Mouse (Mus musculus): ENCODE data around the gene Hacd2.

Hacd2 gene

DNA sequence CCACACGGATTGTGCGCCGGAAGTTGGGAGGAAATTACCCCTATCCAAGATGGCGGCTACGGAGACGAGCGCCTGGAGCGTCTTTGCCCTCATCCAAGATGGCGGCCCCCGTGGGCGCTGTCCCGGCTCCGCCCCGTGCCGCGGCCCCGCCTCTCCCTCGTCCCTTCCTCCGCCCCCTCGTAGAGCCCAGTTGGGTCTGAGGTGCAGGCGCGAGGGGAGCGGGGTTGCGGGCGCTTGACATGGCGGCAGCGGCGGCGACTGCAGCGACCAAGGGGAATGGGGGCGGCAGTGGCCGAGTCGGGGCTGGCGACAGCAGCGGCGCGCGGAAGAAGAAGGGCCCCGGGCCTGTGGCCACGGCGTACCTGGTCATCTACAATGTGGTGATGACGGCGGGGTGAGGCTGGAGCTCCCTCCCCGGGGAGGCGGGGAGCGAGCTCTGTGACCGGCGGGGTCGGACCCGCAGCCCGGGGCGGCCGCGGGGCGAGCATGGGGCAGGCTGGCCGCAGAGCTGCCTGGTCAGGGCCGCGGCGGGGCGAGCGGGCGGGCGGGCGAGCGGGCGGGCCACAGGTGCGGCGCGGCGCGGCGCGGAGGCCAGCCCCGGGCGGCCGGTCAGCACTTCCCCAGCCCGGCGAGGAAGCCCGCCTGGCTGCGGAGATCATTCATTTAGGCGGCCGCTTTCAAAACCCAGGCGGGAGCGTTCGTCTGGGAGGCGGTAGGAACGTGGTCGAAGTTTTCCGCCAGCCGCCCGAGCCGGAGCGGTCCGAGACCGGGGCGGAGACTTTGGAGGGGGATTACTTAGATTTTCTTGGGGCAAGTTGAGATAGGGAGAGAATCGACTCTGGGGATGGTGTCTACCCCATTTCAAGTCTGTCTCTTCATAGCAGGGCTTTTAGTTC is at the start of gene Hacd2:
Hacd2 (plus strand) TSS at position 187 of the 896 bp plus-strand sequence.
- peak; percentile 96 for DNase-seq

DNA sequence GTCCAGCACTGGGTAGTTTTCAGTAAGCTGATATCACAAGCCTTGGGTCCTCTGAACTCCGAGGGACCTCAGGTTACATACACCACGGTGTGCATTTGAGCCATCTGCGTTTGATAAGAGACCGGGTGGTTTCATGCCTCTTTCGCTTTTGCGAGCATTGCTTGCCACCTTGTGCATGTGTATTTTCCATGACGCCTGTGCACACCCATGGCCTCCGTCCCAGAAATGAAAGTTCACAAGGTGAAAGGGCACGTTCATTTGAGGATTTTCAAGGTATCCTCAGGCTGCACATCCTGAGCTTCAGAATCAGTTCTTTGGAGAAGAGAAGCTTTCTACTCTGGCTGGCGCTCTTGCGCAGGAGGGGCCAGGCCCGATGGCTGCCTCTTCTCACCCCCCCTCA is 49.8 kb upstream of the Hacd2 start:
- DNase-seq: no peak

DNA sequence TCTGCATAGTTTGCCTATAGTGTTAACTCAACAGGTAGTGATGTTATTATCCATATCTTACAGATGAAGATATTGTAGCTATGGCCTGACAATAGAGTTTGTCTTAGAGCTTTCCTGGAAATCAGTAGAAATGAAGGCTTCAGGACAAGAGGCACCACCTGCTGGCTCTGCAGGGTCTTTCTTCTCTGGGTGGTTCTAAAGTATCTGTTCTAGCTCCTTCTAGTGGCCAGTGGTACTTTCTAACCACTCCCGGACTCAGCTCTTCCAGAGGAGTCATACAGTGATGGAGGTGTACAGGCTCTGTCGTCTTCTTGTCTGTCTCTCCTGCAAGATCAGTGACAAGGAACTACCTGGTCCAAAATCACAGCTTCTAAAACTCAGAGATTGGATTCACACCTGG is 46.7 kb upstream of the Hacd2 start:
- DNase-seq: no peak

DNA sequence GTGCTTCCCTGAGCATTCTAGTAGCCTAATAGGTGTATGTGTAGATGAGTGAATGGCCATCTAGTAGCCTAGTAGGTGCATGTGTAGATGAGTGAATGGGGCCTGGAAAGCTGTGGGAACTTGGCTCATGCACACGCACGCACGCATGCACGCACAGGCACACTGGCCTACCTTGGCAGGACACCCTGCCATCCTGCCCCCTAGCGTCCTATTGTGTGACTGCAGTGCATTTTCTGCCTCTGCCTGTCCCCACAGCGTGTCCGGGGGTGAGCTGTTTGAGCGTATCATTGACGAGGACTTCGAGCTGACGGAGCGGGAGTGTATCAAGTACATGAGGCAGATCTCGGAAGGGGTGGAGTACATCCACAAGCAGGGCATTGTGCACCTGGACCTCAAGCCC is 45.6 kb upstream of the Hacd2 start:
- no peak for DNase-seq

DNA sequence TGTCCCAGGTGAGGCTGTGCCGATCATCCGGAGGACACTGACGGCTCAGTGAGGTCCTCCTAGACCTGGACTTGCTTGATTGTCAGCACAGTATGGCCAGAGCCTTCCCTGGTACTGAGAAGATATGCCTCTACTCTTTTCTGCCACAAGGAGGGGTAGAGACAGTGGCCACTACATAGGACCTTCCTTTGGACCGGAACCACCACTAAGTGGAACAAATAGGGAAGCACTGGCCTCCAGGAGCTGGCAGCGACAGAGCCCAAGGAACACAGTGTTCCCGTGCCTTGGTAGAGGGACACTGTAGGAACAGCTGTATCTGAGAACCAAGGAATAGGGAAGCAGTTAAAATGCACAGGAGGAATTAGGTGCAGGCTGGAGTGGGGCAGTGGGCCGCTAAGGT is 44.2 kb upstream of the Hacd2 start:
- no peak for DNase-seq

DNA sequence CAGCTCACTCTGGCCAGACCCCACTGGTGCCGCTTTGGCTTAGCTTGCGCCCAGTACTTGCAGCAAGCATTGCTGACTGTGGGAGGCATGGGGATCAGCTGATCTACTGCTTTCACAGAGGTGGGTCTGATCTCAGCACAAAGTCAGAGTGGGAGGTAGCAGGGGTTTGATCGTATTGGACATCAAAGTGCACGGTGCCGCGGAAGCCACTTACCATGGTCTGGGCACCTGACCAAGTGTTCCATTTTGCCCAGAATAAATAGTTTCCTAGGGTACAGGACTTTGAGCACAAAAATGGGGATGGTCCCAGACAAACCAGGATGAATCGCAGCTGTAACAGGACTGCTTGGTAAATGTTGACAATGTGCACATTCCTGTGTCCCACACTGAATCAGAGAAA is 41.2 kb upstream of the Hacd2 start:
- DNase-seq: no peak

DNA sequence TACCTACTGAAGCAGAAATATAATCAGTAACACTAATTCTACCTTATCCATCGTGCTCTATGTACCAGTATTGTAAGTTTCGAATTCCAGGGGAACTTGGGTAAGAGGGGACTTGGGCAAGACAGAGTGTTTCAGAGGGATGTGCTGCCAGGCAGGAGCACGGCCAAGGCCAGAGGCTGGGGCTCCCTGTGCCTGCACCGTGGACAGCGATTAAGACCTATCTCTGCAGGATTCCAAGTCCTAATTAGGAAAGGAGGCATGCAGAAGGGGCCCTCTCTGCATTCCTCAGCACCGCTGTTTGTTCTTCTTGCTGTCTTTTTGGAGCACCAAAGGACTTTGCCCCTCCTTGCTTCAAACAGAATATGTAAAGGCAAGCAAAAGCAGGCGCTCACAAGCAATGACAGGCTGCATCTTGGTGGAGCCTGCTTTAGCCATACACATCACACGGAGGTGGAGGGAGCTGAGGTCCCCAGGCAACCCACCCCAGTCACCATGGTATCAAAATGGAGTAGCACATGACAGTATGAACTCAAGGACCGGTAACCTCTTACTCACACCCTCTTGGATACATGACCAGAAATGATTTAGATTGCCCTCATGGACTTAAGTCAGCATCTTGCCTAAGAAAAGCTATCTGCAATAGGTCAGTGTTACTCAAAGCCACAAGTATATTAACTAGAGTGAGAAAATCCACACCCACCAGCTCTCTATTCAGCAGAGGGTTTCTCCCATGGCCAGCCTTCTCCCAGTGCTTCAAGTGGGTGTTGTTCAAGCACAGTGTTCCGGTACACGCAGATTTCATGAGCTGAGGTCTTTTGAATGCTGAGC is 37.8 kb upstream of the Hacd2 start:
- DNase-seq: no peak

DNA sequence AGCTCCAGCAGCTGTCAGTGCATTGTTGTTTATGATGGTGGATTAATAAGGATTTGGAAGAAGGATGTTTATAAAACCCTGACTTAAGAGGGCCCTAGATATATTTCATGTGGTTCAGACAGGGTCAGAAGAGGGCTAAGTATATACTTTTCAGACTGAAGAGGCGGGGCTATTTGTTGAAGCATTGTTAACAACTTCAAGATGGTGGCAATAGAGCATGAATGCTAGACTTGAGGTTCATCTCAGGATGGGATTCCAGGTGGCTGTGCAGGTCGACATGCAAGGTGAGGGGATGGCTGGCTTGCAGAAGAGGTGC is 37.2 kb upstream of the Hacd2 start:
- no peak for DNase-seq

DNA sequence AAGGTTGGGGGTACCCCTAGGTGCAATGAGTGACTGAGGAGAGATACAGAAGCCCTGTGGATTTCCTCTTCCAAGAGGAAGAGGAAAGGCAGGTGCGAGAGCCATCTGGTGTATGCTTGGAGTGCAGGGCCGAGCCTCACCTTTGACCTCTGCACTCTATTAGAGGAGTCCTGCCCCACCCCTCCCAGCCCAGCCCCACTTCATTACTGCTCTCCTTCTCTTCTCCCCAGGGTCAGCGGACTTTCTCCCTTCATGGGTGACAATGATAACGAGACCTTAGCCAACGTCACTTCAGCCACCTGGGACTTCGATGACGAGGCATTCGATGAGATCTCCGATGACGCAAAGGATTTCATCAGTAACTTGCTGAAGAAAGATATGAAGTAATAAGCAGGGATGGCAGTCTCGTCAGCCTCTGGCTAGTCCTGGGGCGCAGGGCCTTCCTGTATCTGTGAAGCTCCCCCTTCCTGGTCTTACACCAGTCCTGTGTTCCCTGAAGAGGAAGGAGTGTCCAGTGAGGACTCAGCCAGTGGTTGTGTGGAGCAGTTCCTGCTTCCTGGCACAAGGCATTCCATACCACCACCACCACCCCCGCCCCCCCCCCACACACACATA is 35.9 kb upstream of the Hacd2 start:
- no peak for DNase-seq

DNA sequence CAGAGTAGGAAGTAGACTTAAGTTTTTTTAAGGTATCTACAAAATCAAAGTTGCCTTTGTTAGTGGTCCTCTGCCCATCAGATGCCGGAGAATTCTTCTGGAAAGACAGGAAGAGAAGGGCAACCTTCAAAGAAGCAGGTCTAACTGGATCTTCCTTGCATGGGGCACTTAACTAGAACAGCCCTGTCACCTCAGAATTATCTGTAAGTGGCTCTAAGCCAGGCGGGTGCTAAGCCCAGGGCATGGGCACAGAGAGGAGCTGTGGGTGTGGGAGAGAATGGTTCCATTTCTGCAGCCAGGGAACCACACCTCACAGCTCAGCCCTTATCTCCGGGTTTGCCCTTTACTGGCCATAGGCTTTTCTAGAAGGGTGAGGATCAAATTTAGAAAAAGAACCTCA is 30.9 kb upstream of the Hacd2 start:
- no peak for DNase-seq

DNA sequence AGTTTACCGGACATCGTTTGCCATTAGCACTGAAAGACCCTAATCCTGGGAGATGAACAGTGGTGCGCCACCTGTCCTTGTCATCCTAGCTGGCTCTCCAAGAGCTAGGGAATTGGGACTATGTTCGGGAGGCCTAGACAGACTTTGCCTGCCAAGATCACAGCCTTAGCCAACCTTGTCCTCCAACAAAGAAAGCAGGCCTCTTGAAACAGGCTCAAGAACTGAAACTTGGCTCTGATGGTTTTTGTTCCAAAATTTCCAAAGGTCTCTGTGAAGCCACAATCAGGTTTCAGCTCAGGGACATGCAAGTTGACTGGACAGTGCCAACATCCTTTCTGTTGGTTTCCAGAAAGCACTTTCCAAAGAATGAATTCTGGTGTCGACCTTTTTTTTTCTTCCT is 29.4 kb upstream of the Hacd2 start:
- no peak for DNase-seq

DNA sequence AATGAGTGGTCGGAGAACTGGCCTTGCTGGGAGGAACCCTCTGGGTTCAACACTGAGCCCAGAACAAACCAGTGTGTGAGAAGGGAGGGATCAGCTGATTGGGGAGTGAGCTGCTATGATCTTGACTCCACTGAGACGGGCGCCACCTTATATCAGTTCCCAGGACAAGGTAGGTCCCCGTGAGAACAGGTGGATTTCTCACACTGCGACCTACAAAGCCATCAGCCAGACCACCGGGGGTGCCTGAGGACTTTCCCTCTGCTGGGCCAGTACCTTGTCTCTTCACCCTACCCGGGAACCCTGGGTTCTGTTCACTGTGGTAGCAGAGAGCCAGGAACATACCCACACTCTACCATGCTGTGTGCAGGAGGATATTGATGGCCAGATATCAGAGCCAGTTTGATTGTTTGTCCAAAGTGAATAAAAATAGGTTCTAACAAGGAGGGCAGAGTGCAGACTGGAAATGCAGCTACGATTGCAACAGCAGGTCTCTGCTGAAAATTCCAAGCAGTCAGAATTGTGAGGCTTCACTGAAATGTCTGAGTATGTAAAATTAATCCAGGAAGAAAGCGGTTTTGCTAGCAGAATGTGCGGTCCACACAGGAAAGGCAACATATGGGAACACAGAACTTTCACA is 28.4 kb upstream of the Hacd2 start:
- DNase-seq: no peak

DNA sequence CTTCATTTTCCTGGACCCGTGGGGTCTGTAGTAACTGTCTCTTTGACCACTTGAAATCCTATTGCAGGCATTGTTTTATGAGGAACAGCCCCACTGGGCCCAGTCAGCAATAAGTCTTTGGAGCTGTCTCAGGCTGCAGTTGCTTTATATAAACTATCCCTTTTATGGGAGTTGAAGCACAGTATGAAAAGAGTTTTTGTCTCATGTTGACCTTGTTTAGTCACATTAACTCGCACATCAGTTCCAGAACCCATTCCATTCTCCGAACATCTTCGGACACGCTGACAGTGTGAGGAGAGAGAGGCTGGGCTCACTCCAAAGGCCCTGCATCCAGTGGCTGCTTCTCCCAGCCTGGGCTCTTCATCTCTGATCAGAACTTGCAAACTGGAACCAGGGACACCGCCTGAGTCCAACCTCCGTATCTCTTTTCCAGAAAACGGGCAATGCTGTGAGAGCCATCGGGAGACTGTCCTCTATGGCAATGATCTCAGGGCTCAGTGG is 27.5 kb upstream of the Hacd2 start:
- no peak for DNase-seq

DNA sequence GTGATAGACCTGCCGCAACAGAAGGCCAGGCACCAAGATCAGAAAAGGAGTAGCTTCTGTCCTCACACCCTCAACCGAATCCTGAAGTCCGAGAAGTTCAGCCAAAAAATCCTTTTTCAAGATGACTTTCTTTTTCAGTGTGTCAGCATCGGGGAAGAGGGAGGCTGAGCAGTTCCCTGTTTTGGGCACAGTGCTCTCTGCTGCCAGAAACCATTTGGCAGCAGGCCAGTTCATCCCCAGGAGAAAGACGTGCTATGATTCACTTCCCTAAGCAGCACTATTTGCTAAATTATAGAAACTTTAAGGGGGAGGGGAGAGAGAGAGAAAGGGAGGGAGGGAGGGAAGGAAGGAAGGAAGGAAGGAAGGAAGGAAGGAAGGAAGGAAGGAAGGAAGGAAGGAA is 26.1 kb upstream of the Hacd2 start:
- DNase-seq: peak; percentile 79

DNA sequence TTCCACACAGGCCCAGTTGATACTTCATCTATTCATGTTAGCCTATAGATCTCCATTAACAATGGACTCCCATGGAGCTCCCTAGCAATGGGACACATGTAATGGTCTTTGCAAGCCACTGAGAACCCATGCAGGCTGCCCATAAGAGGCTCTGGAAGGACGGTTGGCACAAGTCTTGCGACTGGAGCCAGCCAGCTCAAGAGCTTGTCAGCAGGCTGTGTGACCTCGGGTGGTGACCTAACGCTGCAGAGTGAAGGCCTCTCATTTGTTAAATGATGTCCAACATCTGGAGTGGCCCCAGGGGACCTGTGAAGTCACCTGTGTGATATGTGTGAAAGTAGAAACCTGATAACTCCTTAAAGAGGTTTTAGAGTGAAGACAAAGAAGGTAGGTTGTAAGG is 25.2 kb upstream of the Hacd2 start:
- no peak for DNase-seq

DNA sequence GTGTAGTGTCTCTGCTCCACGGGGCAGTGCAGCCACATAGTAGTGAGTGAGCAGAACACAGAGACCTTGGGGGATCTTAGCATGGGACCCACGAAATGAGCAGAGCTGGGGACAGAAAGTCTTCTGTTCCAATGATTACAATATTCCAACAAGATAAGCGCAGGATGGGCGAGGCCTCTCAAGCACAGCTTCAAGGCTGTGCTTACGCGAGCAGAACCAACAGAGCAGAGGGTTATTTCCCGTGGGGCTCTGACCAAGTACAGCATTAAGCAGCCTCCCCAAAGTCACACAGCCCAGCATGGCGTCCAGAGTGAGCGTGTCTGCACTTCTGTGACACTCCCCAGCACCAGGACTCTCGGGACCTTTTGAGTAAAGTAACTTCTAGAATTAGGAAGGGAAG is 24.7 kb upstream of the Hacd2 start:
- no peak for DNase-seq

DNA sequence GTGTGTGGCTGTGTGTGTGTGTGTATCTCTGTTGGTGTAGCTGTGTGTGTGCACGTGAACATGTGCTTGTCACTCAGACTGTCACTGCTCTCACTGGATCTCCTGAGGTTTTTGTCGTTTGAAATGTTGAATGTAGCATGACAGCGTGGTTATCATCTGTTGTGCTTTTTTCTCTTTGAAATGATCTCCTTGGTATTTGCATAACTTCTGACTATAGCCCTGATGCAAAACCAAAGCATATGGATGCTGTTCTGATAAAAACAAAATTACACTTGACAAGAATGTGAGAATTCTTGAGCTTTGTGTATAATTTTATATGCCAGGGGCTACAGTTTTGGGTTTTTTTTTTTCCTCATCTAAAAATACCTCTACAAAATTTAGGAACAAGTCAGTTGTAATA is 23.2 kb upstream of the Hacd2 start:
- no peak for DNase-seq

DNA sequence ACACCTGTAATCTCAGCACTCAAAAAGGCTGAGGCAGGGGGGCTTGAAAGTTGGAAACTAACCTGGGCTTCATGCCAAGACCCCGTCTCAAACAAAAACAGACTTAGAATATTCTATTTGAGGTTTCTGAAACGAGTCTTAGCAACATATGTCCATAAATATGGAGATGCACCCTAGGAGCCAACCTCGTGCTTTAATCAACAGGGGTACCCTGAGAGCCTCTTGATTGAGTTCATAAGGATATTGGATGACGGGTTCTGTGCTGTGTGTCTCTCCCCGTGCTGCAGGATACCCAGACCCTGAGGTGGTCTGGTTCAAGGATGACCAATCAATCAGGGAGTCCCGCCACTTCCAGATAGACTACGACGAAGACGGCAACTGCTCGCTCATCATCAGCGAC is 22.2 kb upstream of the Hacd2 start:
- no peak for DNase-seq

DNA sequence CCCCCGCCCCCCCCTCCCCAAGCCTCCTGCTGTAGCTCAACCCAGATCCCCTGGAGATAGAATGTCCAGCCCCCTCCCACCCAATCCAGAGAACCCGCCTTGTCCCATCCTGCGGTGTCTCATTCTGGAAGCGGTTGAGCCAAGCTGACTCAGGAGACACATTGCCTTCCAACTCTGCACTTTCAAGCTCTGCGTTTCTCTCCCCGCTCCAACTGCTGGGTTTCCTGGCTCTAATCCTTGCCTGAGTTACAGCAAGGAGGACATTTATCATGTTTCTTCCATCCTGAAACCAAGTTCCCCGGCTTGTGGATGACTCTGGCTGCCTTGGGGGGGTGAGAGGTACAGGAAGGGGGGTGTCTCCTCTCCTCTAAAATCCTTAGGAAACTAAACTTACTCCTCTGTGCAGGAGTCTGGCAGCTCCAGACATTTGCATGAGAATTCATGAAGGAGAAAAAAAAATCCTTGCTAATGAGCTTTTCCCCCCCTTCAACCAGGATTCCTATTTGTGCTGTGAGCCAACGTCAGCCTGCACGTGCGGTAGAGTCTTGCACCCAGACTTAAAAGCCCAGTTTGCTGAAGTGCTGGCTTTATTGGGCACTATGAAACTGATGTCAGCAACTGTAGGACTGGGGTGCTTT is 21.2 kb upstream of the Hacd2 start:
- peak; percentile 53 for DNase-seq

DNA sequence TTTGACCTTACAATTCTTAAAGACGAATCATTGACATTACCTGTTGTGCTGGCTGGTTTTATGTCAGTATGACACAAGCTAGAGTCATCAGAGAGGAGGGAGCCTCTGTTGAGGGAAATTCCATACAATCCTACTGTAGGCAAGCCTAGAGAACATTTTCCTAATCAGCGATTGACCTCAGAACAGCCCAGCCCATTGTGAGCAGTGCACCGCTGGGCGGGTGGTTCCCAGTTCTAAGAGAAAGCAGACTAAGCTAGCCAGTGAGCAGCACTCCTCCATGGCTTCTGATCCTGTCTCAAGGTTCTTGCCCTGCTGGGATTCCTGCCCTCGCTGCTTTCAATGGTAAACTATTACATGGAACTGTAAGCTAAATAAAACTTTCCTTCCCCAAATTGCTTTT is 17.9 kb upstream of the Hacd2 start:
- DNase-seq: no peak

DNA sequence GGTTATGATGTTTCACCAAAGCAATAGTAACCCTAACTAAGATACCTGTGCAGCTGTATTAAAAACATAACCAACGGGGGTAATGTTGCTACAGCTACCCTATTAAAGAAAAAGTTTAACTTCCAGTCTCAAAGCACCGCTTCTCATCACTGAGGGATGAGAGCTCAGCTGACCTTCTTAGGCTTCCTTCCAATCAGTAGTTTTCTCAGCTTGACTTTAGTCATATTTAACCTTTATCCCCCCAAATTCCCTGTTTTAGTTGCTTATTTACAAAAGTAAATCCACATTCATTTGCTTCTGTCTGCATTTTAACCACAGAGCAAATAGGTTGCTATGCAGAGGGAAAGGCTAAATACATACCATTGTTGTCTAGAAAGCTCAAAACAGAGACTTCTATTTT is 17.5 kb upstream of the Hacd2 start:
- DNase-seq: no peak

DNA sequence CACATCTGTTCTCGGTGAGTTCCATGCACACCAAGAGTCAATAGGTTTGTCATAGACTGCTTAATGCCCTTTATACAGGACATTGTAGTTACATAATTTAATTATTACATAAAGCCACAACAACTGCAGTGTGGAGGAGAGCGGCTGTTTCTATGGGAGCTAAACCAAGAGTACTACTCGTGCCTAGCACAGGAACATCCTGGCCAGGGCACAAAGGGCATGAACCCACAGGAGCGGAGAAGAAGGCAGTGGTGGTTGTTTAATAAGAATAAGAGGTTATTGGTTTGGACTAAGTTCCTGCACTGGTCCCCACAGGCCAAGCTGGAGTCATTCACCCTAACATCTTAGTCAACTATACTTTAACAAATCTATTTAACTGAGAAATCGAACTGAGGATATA is 16.0 kb upstream of the Hacd2 start:
- no peak for DNase-seq

DNA sequence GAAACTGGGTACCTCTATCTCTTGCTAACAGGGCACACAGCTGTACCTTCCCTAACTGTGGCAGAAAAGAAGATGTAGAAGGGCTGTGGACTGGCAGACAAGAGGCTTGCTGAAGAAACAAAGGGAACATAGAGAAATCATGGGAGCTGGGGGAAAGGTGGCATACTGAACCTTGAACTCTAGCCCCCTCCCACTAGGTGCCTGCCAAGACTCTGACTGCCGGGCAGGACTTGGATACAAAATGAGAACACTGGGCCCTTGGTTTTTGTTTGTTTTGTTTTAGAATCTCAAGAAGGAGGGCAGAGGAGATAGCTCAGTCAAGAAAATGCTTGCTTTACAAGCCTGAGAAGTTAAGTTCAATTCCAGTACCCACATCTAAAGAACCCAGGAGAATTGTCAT is 14.9 kb upstream of the Hacd2 start:
- no peak for DNase-seq
